Mouse (Mus musculus) lung, embryonic 14.5 days (tissue): ENCODE measurements around the gene Tmem131l. TPM values are rescaled to one million over a fixed set of nuclear protein-coding genes. Genes with fewer than 3 reads are reported as not detected.
"Not testable (repeated sequence)": the region's sequence is repeated elsewhere in the genome, so short reads cannot be mapped to it uniquely, and the experiment has no call there.

Source experiments
- ATAC-seq: fragments of 200-750 bp; cut with Nextera tagmentation; 2 replicates; pipeline ENCODE4 v1.8.0; 2017; ENCODE audit warnings: mild to moderate bottlenecking, moderate TSS enrichment, moderate library complexity; ENCODE audit not compliant: insufficient read depth
- DNase-seq: peaks from one replicate; pipeline ENCODE4 v3.0.0-alpha.2; 2015
- H3K27ac ChIP-seq: fragments of 300-500 bp; sonication (generic); 2 replicates; pipeline ENCODE4 v1.5.1; 2014; ENCODE audit warnings: low read depth, mild to moderate bottlenecking, moderate library complexity
- H3K27me3 ChIP-seq: fragments of 300-500 bp; sonication (generic); 2 replicates; pipeline ENCODE4 v1.6.1; 2014; ENCODE audit warnings: low read length, control low read depth; ENCODE audit not compliant: insufficient read depth
- H3K36me3 ChIP-seq: fragments of 300-500 bp; sonication (generic); 2 replicates; pipeline ENCODE4 v1.6.1; 2014; ENCODE audit warnings: control low read depth; ENCODE audit not compliant: insufficient read depth
- H3K4me1 ChIP-seq: fragments of 300-500 bp; sonication (generic); 2 replicates; pipeline ENCODE4 v1.6.1; 2014; ENCODE audit warnings: antibody characterized with exemption, control low read depth; ENCODE audit not compliant: insufficient read depth
- H3K4me2 ChIP-seq: fragments of 300-500 bp; sonication (generic); 2 replicates; pipeline ENCODE4 v1.6.1; 2014; ENCODE audit warnings: mild to moderate bottlenecking
- H3K4me3 ChIP-seq: fragments of 300-500 bp; sonication (generic); 2 replicates; pipeline ENCODE4 v1.5.1; 2014; ENCODE audit warnings: low read depth, low read length
- H3K9ac ChIP-seq: fragments of 300-500 bp; sonication (generic); 2 replicates; pipeline ENCODE4 v1.6.1; 2014
- H3K9me3 ChIP-seq: fragments of 300-500 bp; sonication (generic); 2 replicates; pipeline ENCODE4 v1.6.1; 2016; ENCODE audit warnings: low read depth, low read length, control low read depth
- CTCF ChIP-seq: IDR thresholded peaks from 2 replicates; pipeline ENCODE4 v1.5.1; 2016; ENCODE audit warnings: antibody characterized with exemption, low read depth
- WGBS: fragments of 180-500 bp; shearing (Covaris S2); extraction: QIAGEN DNeasy Blood & Tissue Kit; methylation state at CpG from one replicate; pipeline ENCODE4 v1.1.7; 2014; 5-methylcytosine and 5-hydroxymethylcytosine counted together
- polyA plus RNA-seq: library from polyadenylated mRNA; unstranded; fragments of >200 nt; fragmentation: Nextera tagmentation; extraction: Ambion mirVana; gene quantifications from 2 replicates; pipeline ENCODE4 v1.2.1, GENCODE M21; 2014

Gene Tmem131l
- polyA plus RNA-seq, 1 experiment from 2014 or later, result 61.9 TPM

GRCm38 (mm10) chr3:83895811-83896210, 144.2 kb downstream of the Tmem131l start:
- TF ChIP-seq CTCF, result peak; percentile 45
- 53% methylated on average over 3 of the region's 3 CpGs for WGBS

GRCm38 (mm10) chr3:83895111-83895510, 144.9 kb downstream of the Tmem131l start:
- no peak overlapping the region for H3K4me3 ChIP-seq
- WGBS, result 86% methylated on average over 5 of the region's 5 CpGs
- H3K27me3 ChIP-seq, result no peaks in the 10 kb centered on the region
- no peak overlapping the region for H3K4me2 ChIP-seq
- H3K36me3 ChIP-seq, result peaks cover 33% of the 10 kb centered on the region
- no peaks in the 10 kb centered on the region for H3K4me1 ChIP-seq
- ATAC-seq (no peak), DNase-seq (no peak)
- no peak for TF ChIP-seq CTCF
- H3K9ac ChIP-seq, result no peak overlapping the region
- H3K27ac ChIP-seq, result no peak overlapping the region
- no peaks in the 10 kb centered on the region for H3K9me3 ChIP-seq

More at GRCm38 (mm10) chr3:83895811-83896210, 144.2 kb downstream of the Tmem131l start:
- Histone ChIP-seq H3K27ac (no peak overlapping the region), H3K4me1 (no peaks in the 10 kb centered on the region), H3K9ac (no peak overlapping the region), H3K27me3 (no peaks in the 10 kb centered on the region), H3K36me3 (peaks cover 40% of the 10 kb centered on the region), H3K9me3 (no peaks in the 10 kb centered on the region), H3K4me3 (no peak overlapping the region), H3K4me2 (no peak overlapping the region)
- no peak for DNase-seq
- ATAC-seq, result no peak

GRCm38 (mm10) chr3:83885163-83885562, 154.8 kb downstream of the Tmem131l start:
- Histone ChIP-seq H3K27ac (no peak overlapping the region), H3K4me1 (no peaks in the 10 kb centered on the region), H3K4me3 (no peak overlapping the region), H3K9me3 (no peaks in the 10 kb centered on the region), H3K36me3 (no peaks in the 10 kb centered on the region), H3K4me2 (no peak overlapping the region), H3K27me3 (no peaks in the 10 kb centered on the region), H3K9ac (no peak overlapping the region)
- peak; percentile 19 for DNase-seq
- no peak for TF ChIP-seq CTCF
- WGBS, result 35% methylated on average over 2 of the region's 2 CpGs
- no peak for ATAC-seq

- not testable (repeated sequence) for ATAC-seq, H3K36me3 ChIP-seq, H3K4me2 ChIP-seq, H3K4me3 ChIP-seq, H3K27me3 ChIP-seq, H3K9ac ChIP-seq, H3K9me3 ChIP-seq, H3K27ac ChIP-seq, DNase-seq, H3K4me1 ChIP-seq
- WGBS, result 86% methylated on average over 5 of the region's 5 CpGs
Observed at GRCm38 (mm10) chr3:83879261-83880050, 160.5 kb downstream of the Tmem131l start.

- H3K4me2 ChIP-seq, result no peak overlapping the region
- ATAC-seq (no peak), DNase-seq (no peak)
- H3K27ac ChIP-seq, result no peak overlapping the region
- 88% methylated on average over 4 of the region's 4 CpGs for WGBS
- H3K9ac ChIP-seq, result no peak overlapping the region
- no peaks in the 10 kb centered on the region for H3K4me1 ChIP-seq
- no peaks in the 10 kb centered on the region for H3K27me3 ChIP-seq
- H3K36me3 ChIP-seq, result no peaks in the 10 kb centered on the region
- no peak overlapping the region for H3K4me3 ChIP-seq
- no peaks in the 10 kb centered on the region for H3K9me3 ChIP-seq
- TF ChIP-seq CTCF, result no peak
Observed at GRCm38 (mm10) chr3:83878801-83879200, 161.2 kb downstream of the Tmem131l start.

GRCm38 (mm10) chr3:83876299-83876698, 163.7 kb downstream of the Tmem131l start:
- no peak for TF ChIP-seq CTCF
- Histone ChIP-seq H3K27me3 (no peaks in the 10 kb centered on the region), H3K9me3 (no peaks in the 10 kb centered on the region), H3K4me1 (no peaks in the 10 kb centered on the region), H3K4me2 (no peak overlapping the region), H3K9ac (no peak overlapping the region), H3K36me3 (no peaks in the 10 kb centered on the region), H3K4me3 (no peak overlapping the region), H3K27ac (no peak overlapping the region)
- WGBS, result 64% methylated on average over 4 of the region's 4 CpGs
- no peak for DNase-seq
- no peak for ATAC-seq

GRCm38 (mm10) chr3:83875078-83875477, 164.9 kb downstream of the Tmem131l start:
- not testable (repeated sequence) for H3K9me3 ChIP-seq, H3K4me2 ChIP-seq, H3K4me3 ChIP-seq, H3K9ac ChIP-seq, DNase-seq, H3K36me3 ChIP-seq, ATAC-seq, H3K27me3 ChIP-seq, H3K27ac ChIP-seq, H3K4me1 ChIP-seq
- 84% methylated on average over 2 of the region's 2 CpGs for WGBS

GRCm38 (mm10) chr3:83872853-83873252, 167.1 kb downstream of the Tmem131l start:
- WGBS, result 91% methylated on average over 2 of the region's 2 CpGs
- not testable (repeated sequence) for DNase-seq, H3K4me1 ChIP-seq, H3K4me3 ChIP-seq, H3K9ac ChIP-seq, H3K9me3 ChIP-seq, H3K27ac ChIP-seq, H3K36me3 ChIP-seq, H3K4me2 ChIP-seq, ATAC-seq, H3K27me3 ChIP-seq

- not testable (repeated sequence) for H3K27me3 ChIP-seq, DNase-seq, H3K9me3 ChIP-seq, H3K9ac ChIP-seq, H3K4me3 ChIP-seq, H3K36me3 ChIP-seq, H3K27ac ChIP-seq, H3K4me1 ChIP-seq, ATAC-seq, H3K4me2 ChIP-seq
- 93% methylated on average over 4 of the region's 4 CpGs for WGBS
Observed at GRCm38 (mm10) chr3:83871962-83872361, 168.0 kb downstream of the Tmem131l start.

- not testable (repeated sequence) for H3K4me2 ChIP-seq, H3K9me3 ChIP-seq, H3K27me3 ChIP-seq, H3K9ac ChIP-seq, H3K4me1 ChIP-seq, ATAC-seq, H3K4me3 ChIP-seq, DNase-seq, H3K36me3 ChIP-seq, H3K27ac ChIP-seq
- 84% methylated on average over 7 of the region's 7 CpGs for WGBS
Observed at GRCm38 (mm10) chr3:83871559-83871958, 168.4 kb downstream of the Tmem131l start.
